Mouse (Mus musculus) frontal cortex, adult 2 months (tissue): ENCODE data around the gene Klhl2. TPM values are rescaled to one million over a fixed set of nuclear protein-coding genes. Genes with fewer than 3 reads are reported as not detected.

ENCODE experiments used
- DNase-seq, 2 experiments: peaks; one replicate each; pipeline ENCODE4 v3.0.0; 2022; ENCODE audit warnings: low spot score in 1 of 2; ENCODE audit errors: extremely low spot score in 1 of 2
- polyA plus RNA-seq: library from polyadenylated mRNA; depleted of rRNA; stranded (reverse); fragments of >200 nt; gene quantifications from 2 replicates; pipeline ENCODE4 v1.2.3, GENCODE M21; 2012; rRNA removed

Gene Klhl2
- polyA plus RNA-seq, 1 experiment, result 113 TPM

DNA sequence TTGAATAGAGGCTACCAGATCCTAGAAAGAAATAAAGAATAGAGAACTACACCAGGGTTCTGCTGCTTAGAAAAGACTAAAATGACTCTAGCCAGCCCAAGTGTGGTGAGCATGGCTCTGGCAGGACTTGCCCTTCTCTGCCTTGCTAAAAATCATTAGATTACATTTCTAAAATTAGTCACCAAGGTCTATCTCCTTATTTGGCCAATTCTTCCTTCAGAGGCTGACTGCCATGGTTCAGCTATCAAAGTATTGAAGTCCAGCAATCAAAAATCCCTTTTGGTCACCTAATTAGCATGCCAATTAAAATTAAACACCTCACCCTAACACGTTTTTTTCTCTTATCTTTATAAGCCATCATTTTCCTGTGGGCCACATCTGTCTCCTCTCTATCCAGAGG is 138.3 kb downstream of the Klhl2 start:
- no peak for DNase-seq

DNA sequence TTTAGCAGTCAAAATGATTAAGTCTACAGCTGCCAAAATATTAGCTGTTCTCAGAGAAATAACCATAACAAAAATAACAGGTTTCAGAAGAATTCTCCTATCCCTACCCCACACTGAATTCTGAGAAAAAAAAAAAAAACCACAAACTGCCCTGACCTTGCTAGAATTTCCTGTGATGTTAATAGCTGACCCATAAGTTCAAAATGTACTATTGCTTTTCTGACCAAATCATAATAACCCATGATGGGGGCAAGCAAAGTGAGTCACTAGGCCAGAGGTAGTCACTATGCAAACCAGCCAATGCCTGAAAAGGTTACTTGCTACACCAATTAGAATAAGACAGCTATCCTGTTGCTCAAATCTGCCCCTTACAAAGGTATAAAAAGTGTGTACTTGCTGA is 142.3 kb downstream of the Klhl2 start:
- DNase-seq, result no peak

GRCm38 (mm10) chr8:64703191-64703590 is 146.6 kb downstream of the Klhl2 start:
- no peak for DNase-seq

DNA sequence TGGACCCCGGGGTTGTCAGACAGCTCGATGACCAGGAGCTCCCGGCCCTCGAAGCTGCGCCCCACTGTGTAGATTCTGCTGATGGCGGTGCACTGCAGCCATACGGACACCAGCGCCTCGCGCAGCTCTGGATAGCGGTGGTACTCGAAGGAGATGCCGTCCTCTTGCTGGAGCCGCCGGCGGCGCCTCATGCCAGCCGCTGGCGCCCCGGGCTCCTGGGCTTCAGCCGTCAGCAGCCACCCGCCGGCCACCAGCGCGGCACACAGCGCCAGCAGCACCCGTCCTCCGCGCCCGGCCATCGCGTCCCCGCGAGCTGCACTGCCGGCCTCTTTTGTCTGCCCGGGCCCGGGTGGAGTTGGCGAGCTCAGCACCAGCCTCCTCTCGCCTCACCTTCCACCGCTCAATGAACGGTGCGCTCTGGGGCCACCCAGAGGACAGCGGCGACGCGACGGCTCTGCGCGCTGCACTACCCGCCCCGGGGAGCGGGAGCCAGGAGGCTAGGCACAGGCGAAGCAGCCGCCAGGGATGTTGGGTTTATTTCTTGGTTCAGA is 157.1 kb downstream of the Klhl2 start, which contains the start of gene Cpe:
Gene Cpe, minus strand, starts transcription at position 404 of the 551 bp plus-strand sequence.
- peak; percentile 76 to 91 for DNase-seq

- DNase-seq, result peak in 1 of 2 experiments; percentile 43
Observed at GRCm38 (mm10) chr8:64691591-64692401, 158.0 kb downstream of the Klhl2 start.

- DNase-seq, result no peak
Observed at GRCm38 (mm10) chr8:64690845-64691244, 159.0 kb downstream of the Klhl2 start.

GRCm38 (mm10) chr8:64690306-64690705 is 159.5 kb downstream of the Klhl2 start:
- no peak for DNase-seq

Other genes starting within 250 kb of the Klhl2 start
- 1,706 and 1,914 TPM in 2 replicates for gene Cpe, start 157.0 kb downstream of the Klhl2 start, polyA plus RNA-seq
- gene Msmo1, start 116.2 kb downstream of the Klhl2 start, polyA plus RNA-seq, result 92.8 and 117 TPM in 2 replicates
- gene Tmem192, start 97.2 kb upstream of the Klhl2 start, polyA plus RNA-seq, result 26.3 and 31.2 TPM in 2 replicates
- not detected in 2 replicates for gene Trim75, start 137.8 kb upstream of the Klhl2 start, polyA plus RNA-seq
- gene Trim61, start 168.5 kb upstream of the Klhl2 start, polyA plus RNA-seq, result not detected in 2 replicates
- not detected in 2 replicates for gene Trim60, start 168.6 kb upstream of the Klhl2 start, polyA plus RNA-seq
- 0.23 and 0.34 TPM in 2 replicates for gene Apela, start 187.3 kb upstream of the Klhl2 start, polyA plus RNA-seq
- gene Gm10663, start 225.0 kb upstream of the Klhl2 start, polyA plus RNA-seq, result not detected in 2 replicates